Mouse (Mus musculus) liver, embryonic 16.5 days (tissue): ENCODE results near the gene Cir1. TPM values are rescaled to one million over a fixed set of nuclear protein-coding genes. Genes with fewer than 3 reads are reported as not detected.

Experiments used
- ATAC-seq: fragments of 200-750 bp; cut with Nextera tagmentation; 2 replicates; pipeline ENCODE4 v1.8.0; 2017; ENCODE audit warnings: low read depth, mild to moderate bottlenecking, moderate number of reproducible peaks, moderate library complexity
- H3K27ac ChIP-seq: fragments of 300-500 bp; sonication (generic); 2 replicates; pipeline ENCODE4 v1.5.1; 2014; ENCODE audit warnings: mild to moderate bottlenecking, low read length
- H3K27me3 ChIP-seq: fragments of 300-500 bp; sonication (generic); 2 replicates; pipeline ENCODE4 v1.6.1; 2014; ENCODE audit warnings: low read depth, low read length, mixed read lengths; ENCODE audit not compliant: control insufficient read depth, insufficient read depth
- H3K36me3 ChIP-seq: fragments of 300-500 bp; sonication (generic); 2 replicates; pipeline ENCODE4 v1.6.1; 2014; ENCODE audit warnings: mild to moderate bottlenecking; ENCODE audit not compliant: control insufficient read depth, insufficient read depth
- H3K4me1 ChIP-seq: fragments of 300-500 bp; sonication (generic); 2 replicates; pipeline ENCODE4 v1.6.1; 2014; ENCODE audit warnings: low read depth, low read length, mixed read lengths; ENCODE audit not compliant: control insufficient read depth
- H3K4me2 ChIP-seq: fragments of 300-500 bp; sonication (generic); 2 replicates; pipeline ENCODE4 v1.6.1; 2014; ENCODE audit warnings: low read depth, low read length, mixed read lengths
- H3K4me3 ChIP-seq: fragments of 300-500 bp; sonication (generic); 2 replicates; pipeline ENCODE4 v1.5.1; 2014; ENCODE audit warnings: low read depth, mild to moderate bottlenecking, low read length
- H3K9ac ChIP-seq: fragments of 300-500 bp; sonication (generic); 2 replicates; pipeline ENCODE4 v1.6.1; 2014; ENCODE audit warnings: low read depth, low read length
- H3K9me3 ChIP-seq: fragments of 300-500 bp; sonication (generic); replicated peaks from 2 replicates; pipeline ENCODE4 v1.6.1; 2016; ENCODE audit warnings: low read length; ENCODE audit not compliant: control insufficient read depth
- WGBS: fragments of 180-500 bp; shearing (Covaris S2); extraction: QIAGEN DNeasy Blood & Tissue Kit; methylation state at CpG from one replicate; pipeline ENCODE4 v1.1.7; 2014; ENCODE audit not compliant: insufficient replicate concordance; 5-methylcytosine and 5-hydroxymethylcytosine counted together
- polyA plus RNA-seq: library from polyadenylated mRNA; unstranded; fragments of >200 nt; fragmentation: Nextera tagmentation; extraction: Ambion mirVana; gene quantifications from 2 replicates; pipeline ENCODE4 v1.2.1, GENCODE M21; 2015

Cir1 gene
- polyA plus RNA-seq, 1 experiment from 2014 or later = 20.3 TPM

- Histone ChIP-seq H3K27ac (no peak within 1 kb of the TSS), H3K36me3 (no peaks in the 10 kb centered on the region), H3K9me3 (no peaks in the 10 kb centered on the region), H3K4me2 (peak within 1 kb of the TSS; percentile 64), H3K4me1 (peaks cover 25% of the 10 kb centered on the region), H3K9ac (no peak within 1 kb of the TSS), H3K4me3 (peak within 1 kb of the TSS; percentile 48), H3K27me3 (peaks cover 91% of the 10 kb centered on the region)
- under 1% methylated on average over 48 of the region's 48 CpGs for WGBS
- ATAC-seq = no peak; the same call in 1 of the 2 replicates
Measured at GRCm38 (mm10) chr2:73271459-73272161, 40.9 kb downstream of the Cir1 start, which contains the start of gene Sp9. TSS of gene Sp9 (plus strand) at chr2:73271925.

- Histone ChIP-seq H3K9ac (no peak overlapping the region), H3K27me3 (peaks cover 91% of the 10 kb centered on the region), H3K9me3 (no peaks in the 10 kb centered on the region), H3K4me1 (peaks cover 25% of the 10 kb centered on the region), H3K27ac (no peak overlapping the region), H3K4me3 (peak overlapping the region; percentile 3; the same call in 1 of the 2 replicates), H3K36me3 (no peaks in the 10 kb centered on the region), H3K4me2 (no peak overlapping the region)
- no peak for ATAC-seq
- 1% methylated on average over 38 of the region's 38 CpGs for whole genome bisulfite sequencing
Measured at GRCm38 (mm10) chr2:73270593-73271458, 41.7 kb downstream of the Cir1 start.

- no peak for ATAC-seq
- Histone ChIP-seq H3K4me2 (no peak overlapping the region), H3K27me3 (peaks cover 95% of the 10 kb centered on the region), H3K4me1 (peaks cover 25% of the 10 kb centered on the region), H3K4me3 (no peak overlapping the region), H3K36me3 (no peaks in the 10 kb centered on the region), H3K27ac (no peak overlapping the region), H3K9me3 (no peaks in the 10 kb centered on the region), H3K9ac (no peak overlapping the region)
- 2% methylated on average over 14 of the region's 14 CpGs for WGBS
Measured at GRCm38 (mm10) chr2:73270071-73270592, 42.4 kb downstream of the Cir1 start.

- Histone ChIP-seq H3K36me3 (no peaks in the 10 kb centered on the region), H3K9ac (no peak overlapping the region), H3K4me3 (no peak overlapping the region), H3K27ac (no peak overlapping the region), H3K4me1 (peaks cover 25% of the 10 kb centered on the region), H3K4me2 (no peak overlapping the region), H3K9me3 (no peaks in the 10 kb centered on the region), H3K27me3 (peaks cover 97% of the 10 kb centered on the region)
- whole genome bisulfite sequencing = 1% methylated on average over 17 of the region's 17 CpGs
- no peak for ATAC-seq
Measured at GRCm38 (mm10) chr2:73269666-73270065, 42.8 kb downstream of the Cir1 start.

GRCm38 (mm10) chr2:73268836-73269395 is 43.6 kb downstream of the Cir1 start:
- Histone ChIP-seq H3K4me3 (no peak overlapping the region), H3K4me1 (peaks cover 20% of the 10 kb centered on the region), H3K9ac (no peak overlapping the region), H3K4me2 (no peak overlapping the region), H3K27me3 (peaks cover 97% of the 10 kb centered on the region), H3K9me3 (no peaks in the 10 kb centered on the region), H3K36me3 (no peaks in the 10 kb centered on the region), H3K27ac (no peak overlapping the region)
- ATAC-seq = no peak
- WGBS = 6% methylated on average over 8 of the region's 8 CpGs

- WGBS = 2% methylated on average over 12 of the region's 12 CpGs
Measured at GRCm38 (mm10) chr2:73268281-73268680, 44.2 kb downstream of the Cir1 start.

GRCm38 (mm10) chr2:73267818-73268217 is 44.7 kb downstream of the Cir1 start:
- no peaks in the 10 kb centered on the region for H3K36me3 ChIP-seq
- H3K4me2 ChIP-seq = no peak overlapping the region
- H3K27ac ChIP-seq = no peak overlapping the region
- no peak overlapping the region for H3K4me3 ChIP-seq
- 1% methylated on average over 4 of the region's 4 CpGs for WGBS
- H3K4me1 ChIP-seq = peaks cover 9% of the 10 kb centered on the region
- H3K27me3 ChIP-seq = peaks cover 97% of the 10 kb centered on the region
- no peak for ATAC-seq
- H3K9me3 ChIP-seq = no peaks in the 10 kb centered on the region
- no peak overlapping the region for H3K9ac ChIP-seq

More at GRCm38 (mm10) chr2:73268281-73268680, 44.2 kb downstream of the Cir1 start:
- peaks cover 97% of the 10 kb centered on the region for H3K27me3 ChIP-seq
- H3K36me3 ChIP-seq = no peaks in the 10 kb centered on the region
- no peaks in the 10 kb centered on the region for H3K9me3 ChIP-seq
- no peak overlapping the region for H3K4me2 ChIP-seq
- no peak for ATAC-seq
- no peak overlapping the region for H3K4me3 ChIP-seq
- no peak overlapping the region for H3K27ac ChIP-seq
- peaks cover 13% of the 10 kb centered on the region for H3K4me1 ChIP-seq
- H3K9ac ChIP-seq = no peak overlapping the region

GRCm38 (mm10) chr2:73267231-73267630 is 45.3 kb downstream of the Cir1 start:
- 20% methylated on average over 3 of the region's 3 CpGs for WGBS
- H3K36me3 ChIP-seq = no peaks in the 10 kb centered on the region
- ATAC-seq = no peak

More at GRCm38 (mm10) chr2:73267231-73267630, 45.3 kb downstream of the Cir1 start:
- H3K4me2 ChIP-seq = no peak overlapping the region
- H3K27ac ChIP-seq = no peak overlapping the region
- H3K4me3 ChIP-seq = no peak overlapping the region
- no peak overlapping the region for H3K9ac ChIP-seq
- peaks cover 6% of the 10 kb centered on the region for H3K4me1 ChIP-seq
- H3K27me3 ChIP-seq = peaks cover 97% of the 10 kb centered on the region
- H3K9me3 ChIP-seq = no peaks in the 10 kb centered on the region
